ENCODE assay signal across 10 mouse cellular contexts in genomic region chr5:140610273-140611011, GRCm38 (mm10). TPM values are rescaled to one million over a fixed set of nuclear protein-coding genes. Genes with fewer than 3 reads are reported as not detected.
A peak's percentile ranks its signal among the peaks of the same experiment; 100 is the strongest.
DNase-seq lines count a peak whose midpoint lies in the region; ATAC-seq and TF ChIP-seq lines count a peak whose summit lies in the region.
"Had no signal": no experiment of that assay in that cellular context is flagged by ENCODE, and none has a peak within 500 bp of the region (broad histone marks: within the 10 kb centered on the region; RNA-seq: fewer than 3 reads in every experiment).

No protein-coding gene starts in this region.

- H3K36me3 ChIP-seq in erythroblast, embryonic 14.5 days (ENCODE audit: control insufficient read depth) = peaks cover 59% of the 10 kb centered on the region
- H3K36me3 ChIP-seq in embryonic facial prominence, embryonic 15.5 days = peaks cover 29% of the 10 kb centered on the region

- WGBS in embryonic facial prominence, embryonic 15.5 days = under 1% methylated on average over 29 of the region's 30 CpGs
- WGBS in lung, adult 2 months = 2% methylated on average over 30 of the region's 30 CpGs
- WGBS in olfactory bulb, adult 2 months = 12% methylated on average over 30 of the region's 30 CpGs

- H3K4me1 ChIP-seq in erythroblast, embryonic 14.5 days (ENCODE audit: control insufficient read depth) = peaks cover 97% of the 10 kb centered on the region
- peaks cover 70% of the 10 kb centered on the region for H3K4me1 ChIP-seq in embryonic facial prominence, embryonic 15.5 days
- peaks cover 14% of the 10 kb centered on the region for H3K4me1 ChIP-seq in lung, adult 2 months (ENCODE audit: control insufficient read depth, insufficient read depth, low read length)
- H3K4me1 ChIP-seq in olfactory bulb, adult 2 months (ENCODE audit: control insufficient read depth, insufficient read depth, low read length) = peaks cover 58% of the 10 kb centered on the region

- peak; percentile 67 for DNase-seq in lung, adult 2 months
- DNase-seq in ovary, postnatal 14 days (ENCODE audit: low spot score) = no peak

- peaks cover 66% of the 10 kb centered on the region for H3K27me3 ChIP-seq in erythroblast, embryonic 14.5 days (ENCODE audit: control insufficient read depth)
- peaks cover 14% of the 10 kb centered on the region; the same call in 1 of the 2 replicates for H3K27me3 ChIP-seq in embryonic facial prominence, embryonic 15.5 days

- peak overlapping the region; percentile 93 for H3K27ac ChIP-seq in embryonic facial prominence, embryonic 15.5 days (replicated peaks)
- peak overlapping the region; percentile 73 for H3K27ac ChIP-seq in olfactory bulb, adult 2 months (ENCODE audit: insufficient read depth, low read depth, low read length)

- peak overlapping the region; percentile 90 for H3K4me2 ChIP-seq in embryonic facial prominence, embryonic 15.5 days (replicated peaks)

- no peak for ATAC-seq in erythroblast, adult 5-6 weeks (replicated peaks; ENCODE audit: low FRiP score, poor library complexity, severe bottlenecking)
- ATAC-seq in CD4-positive, CD25-positive, alpha-beta regulatory T cell, adult 4 months = peak; percentile 15
- peak; percentile 35 for ATAC-seq in embryonic facial prominence, embryonic 15.5 days (ENCODE audit: insufficient number of reproducible peaks, low FRiP score, low TSS enrichment, low read depth)
- peak; percentile 10 for ATAC-seq in inflammation-experienced regulatory T-cells, adult 6 months

- peaks cover 15% of the 10 kb centered on the region for H3K9me3 ChIP-seq in erythroblast, embryonic 14.5 days (ENCODE audit: control insufficient read depth, low read length)
- H3K9me3 ChIP-seq in embryonic facial prominence, embryonic 15.5 days (replicated peaks) = no peaks in the 10 kb centered on the region

- no peak for TF ChIP-seq CTCF in lung, adult 2 months (IDR thresholded peaks at IDR 0.05; ENCODE audit: insufficient read depth, low read length)
- no peak for TF ChIP-seq CTCF in olfactory bulb, adult 2 months (IDR thresholded peaks at IDR 0.05; ENCODE audit: insufficient read depth, low read depth, low read length)

- peak; percentile 63; the same call in 1 of the 2 replicates for TF ChIP-seq POLR2A in lung, adult 2 months (IDR thresholded peaks at IDR 0.05; ENCODE audit: borderline replicate concordance, extremely low read depth, low read depth, low read length)
- TF ChIP-seq POLR2A in olfactory bulb, adult 2 months (IDR thresholded peaks at IDR 0.05; ENCODE audit: insufficient read depth, low read depth, low read length) = no peak

- H3K9ac ChIP-seq in embryonic facial prominence, embryonic 15.5 days = 0 out of 2 replicates have a peak overlapping the region, but pooled peaks have one; percentile 26

- peak overlapping the region; percentile 83 for H3K4me3 ChIP-seq in erythroblast, embryonic 14.5 days (replicated peaks)
- H3K4me3 ChIP-seq in embryonic facial prominence, embryonic 15.5 days (replicated peaks) = peak overlapping the region; percentile 63
- peak overlapping the region; percentile 66 for H3K4me3 ChIP-seq in lung, adult 2 months (replicated peaks; ENCODE audit: extremely low read depth, low read depth, low read length)
- peak overlapping the region; percentile 31 for H3K4me3 ChIP-seq in olfactory bulb, adult 2 months (ENCODE audit: insufficient read depth, low read depth, low read length)

RNA-seq across cellular contexts. Expression of gene Lfng, which starts 3.3 kb away (rescaled TPM):
- 2.6 and 3.7 TPM in 2 replicates for polyA plus RNA-seq in erythroblast, embryonic 14.5 days (2012)
- total RNA-seq in erythroblast, adult 5-6 weeks (2015; ENCODE audit: low replicate concordance) = 2.9 and 9.4 TPM in 2 replicates
- total RNA-seq in erythroblast, adult 5-6 weeks (2017; ENCODE audit: low replicate concordance) = 4.4 and 9.9 TPM in 2 replicates
- 10 to 100 TPM; 24.2 to 26.2 TPM for polyA plus RNA-seq in CD4-positive, CD25-positive, alpha-beta regulatory T cell, adult 4 months (2017; shearing (Covaris generic))
- 31.8 and 36.0 TPM in 2 replicates for polyA plus RNA-seq in embryonic facial prominence, embryonic 15.5 days (2015; fragmentation: Nextera tagmentation; extraction: Ambion mirVana)
- 10 to 100 TPM; 16.8 to 44.8 (median 23.1) TPM for polyA plus RNA-seq in inflammation-experienced regulatory T-cells, adult 6 months (2017; shearing (Covaris generic))
- polyA plus RNA-seq in lung, adult 2 months (2012; rRNA removed) = 141 and 163 TPM in 2 replicates
- polyA plus RNA-seq in olfactory bulb, adult 2 months (2012; ENCODE audit: insufficient read depth, insufficient read length, low replicate concordance, missing spikeins) = not detected in 2 replicates
- total RNA-seq: CH12.LX had no signal

RNA-seq across cellular contexts. Expression of gene Ttyh3, which starts 38.4 kb away (rescaled TPM):
- polyA plus RNA-seq in erythroblast, embryonic 14.5 days (2012) = 8.6 and 8.9 TPM in 2 replicates
- 17.9 and 18.8 TPM in 2 replicates for total RNA-seq in erythroblast, adult 5-6 weeks (2015; ENCODE audit: low replicate concordance)
- total RNA-seq in erythroblast, adult 5-6 weeks (2017; ENCODE audit: low replicate concordance) = 3.7 and 7.0 TPM in 2 replicates
- 1 to 10 TPM; 4.9 to 6.7 TPM for polyA plus RNA-seq in CD4-positive, CD25-positive, alpha-beta regulatory T cell, adult 4 months (2017; shearing (Covaris generic))
- polyA plus RNA-seq in embryonic facial prominence, embryonic 15.5 days (2015; fragmentation: Nextera tagmentation; extraction: Ambion mirVana) = 42.3 and 43.7 TPM in 2 replicates
- 1 to 10 TPM; 2.8 to 4.2 (median 3.7) TPM for polyA plus RNA-seq in inflammation-experienced regulatory T-cells, adult 6 months (2017; shearing (Covaris generic))
- polyA plus RNA-seq in lung, adult 2 months (2012; rRNA removed) = 117 and 127 TPM in 2 replicates
- polyA plus RNA-seq in olfactory bulb, adult 2 months (2012; ENCODE audit: insufficient read depth, insufficient read length, low replicate concordance, missing spikeins) = not detected in 2 replicates

RNA-seq across cellular contexts. Expression of gene Grifin, which starts 45.6 kb away (rescaled TPM):
- polyA plus RNA-seq in erythroblast, embryonic 14.5 days (2012) = 5.4 and 6.1 TPM in 2 replicates
- total RNA-seq in erythroblast, adult 5-6 weeks (2015; ENCODE audit: low replicate concordance) = not detected in 2 replicates
- total RNA-seq in erythroblast, adult 5-6 weeks (2017; ENCODE audit: low replicate concordance) = not detected in 2 replicates
- polyA plus RNA-seq in CD4-positive, CD25-positive, alpha-beta regulatory T cell, adult 4 months (2017; shearing (Covaris generic)) = 1 to 10 TPM; 1.5 to 3.8 TPM
- not detected in 2 replicates for polyA plus RNA-seq in embryonic facial prominence, embryonic 15.5 days (2015; fragmentation: Nextera tagmentation; extraction: Ambion mirVana)
- polyA plus RNA-seq in inflammation-experienced regulatory T-cells, adult 6 months (2017; shearing (Covaris generic)) = 1 to 10 TPM; 1.2 to 5.5 (median 1.9) TPM
- polyA plus RNA-seq in lung, adult 2 months (2012; rRNA removed) = not detected in 2 replicates
- polyA plus RNA-seq in olfactory bulb, adult 2 months (2012; ENCODE audit: insufficient read depth, insufficient read length, low replicate concordance, missing spikeins) = not detected in 2 replicates
- total RNA-seq: CH12.LX; hematopoietic stem cell, adult 5-6 weeks had no signal

Comparison
In these comparisons a context has a peak if more than half of its experiments do, and no peak if none do; other contexts are left out.
1. H3K4me3 ChIP-seq: peak in every context shown above with its lines; median percentile 83 in erythroblast, embryonic 14.5 days; 66 in lung, adult 2 months; 63 in embryonic facial prominence, embryonic 15.5 days; 31 in olfactory bulb, adult 2 months.